Mouse (Mus musculus) cerebellum, adult 9-10 months (tissue): ENCODE measurements around the gene Ubash3b.

Experiments used
- DNase-seq: peaks from one replicate; pipeline ENCODE4 v3.0.0; 2022

Gene Ubash3b

GRCm38 (mm10) chr9:41049282-41049681 is 112.2 kb downstream of the Ubash3b start:
- no peak for DNase-seq

- no peak for DNase-seq
Observed at GRCm38 (mm10) chr9:41048820-41049219, 112.7 kb downstream of the Ubash3b start.

GRCm38 (mm10) chr9:41048216-41048615 is 113.3 kb downstream of the Ubash3b start:
- no peak for DNase-seq

DNA sequence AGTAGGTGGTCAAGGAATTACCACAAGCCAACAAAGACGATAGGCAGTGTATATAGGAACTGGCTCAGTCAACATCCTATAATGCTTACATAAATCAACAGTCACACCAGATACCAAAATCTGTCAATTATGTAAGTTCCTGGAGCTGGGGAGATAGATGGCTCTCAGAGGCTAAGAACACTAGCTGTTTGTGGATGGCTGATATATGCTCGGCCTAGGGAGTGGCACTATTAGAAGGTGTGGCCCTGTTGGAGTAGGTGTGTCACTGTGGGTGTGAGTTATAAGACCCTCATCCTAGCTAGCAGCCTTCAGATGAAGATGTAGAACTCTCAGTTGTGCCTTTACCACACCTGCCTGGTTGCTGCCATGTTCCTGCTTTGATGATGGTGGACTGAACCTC is 113.8 kb downstream of the Ubash3b start:
- no peak for DNase-seq

GRCm38 (mm10) chr9:41044626-41045025 is 116.9 kb downstream of the Ubash3b start:
- DNase-seq, result peak; percentile 99

GRCm38 (mm10) chr9:41043641-41044040 is 117.9 kb downstream of the Ubash3b start:
- DNase-seq, result peak; percentile 81

DNA sequence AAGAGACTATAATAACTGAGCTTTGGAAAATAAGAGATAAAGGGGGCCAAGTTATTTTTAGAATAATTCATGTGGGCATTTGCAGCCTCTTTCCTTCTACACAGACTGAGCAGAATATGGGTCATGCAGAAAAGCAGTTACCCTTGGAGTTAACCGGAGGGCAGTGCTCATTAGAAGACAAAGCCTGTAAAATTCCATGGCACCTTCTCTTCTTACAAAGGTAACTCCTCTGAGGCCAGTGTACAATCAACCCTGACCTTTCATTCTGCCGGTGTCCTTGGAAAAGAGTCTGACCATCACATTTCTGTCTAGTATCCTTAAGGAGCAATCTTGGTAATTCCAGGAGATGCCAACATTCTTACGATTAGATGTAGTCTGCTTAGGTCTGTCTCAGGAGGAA is 120.1 kb downstream of the Ubash3b start:
- peak; percentile 48 for DNase-seq

GRCm38 (mm10) chr9:41038150-41038664 is 123.3 kb downstream of the Ubash3b start:
- DNase-seq, result peak; percentile 14

DNA sequence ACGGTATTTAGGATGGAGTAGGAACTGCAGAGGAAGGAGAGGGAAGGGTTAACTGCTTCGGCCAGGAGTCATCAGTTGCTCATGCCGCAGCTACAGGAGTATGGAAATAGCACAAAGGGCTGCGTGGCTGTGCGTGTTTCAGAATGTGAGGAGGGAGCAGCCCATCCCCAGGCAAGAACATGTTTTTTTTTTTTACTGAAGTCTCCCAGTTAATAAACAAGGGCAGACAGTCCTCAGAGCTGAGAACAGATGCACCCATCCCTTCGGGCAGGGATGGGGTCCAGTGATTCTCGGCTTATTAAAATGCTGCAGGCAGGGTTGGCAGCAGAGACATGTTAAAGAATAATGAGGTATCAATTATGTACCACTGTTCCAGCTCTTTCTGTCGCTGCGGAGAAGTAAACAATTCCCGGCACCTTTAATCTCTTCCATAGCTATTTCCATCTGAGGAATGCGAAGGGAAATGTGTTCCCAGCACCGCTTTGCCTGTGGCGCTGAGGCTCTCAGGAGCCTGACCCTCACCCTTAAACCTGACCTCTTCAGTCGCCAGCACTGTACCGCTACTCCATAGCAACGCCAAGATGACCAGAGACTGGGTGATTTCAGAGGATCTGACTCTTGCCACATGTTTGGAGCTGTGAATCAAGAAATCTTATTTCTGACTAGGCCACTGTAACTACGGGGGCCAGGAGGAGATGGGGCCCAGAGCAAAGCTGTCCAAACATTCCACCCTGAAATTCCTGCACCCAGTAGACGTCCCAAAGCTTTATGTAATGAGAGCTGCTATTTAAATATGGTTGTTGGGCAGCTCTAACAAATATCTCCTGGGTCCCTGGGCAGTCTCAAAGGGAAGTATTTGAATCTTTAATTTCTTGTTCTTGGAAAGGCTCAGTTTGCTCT is 129.7 kb downstream of the Ubash3b start:
- DNase-seq, result no peak

DNA sequence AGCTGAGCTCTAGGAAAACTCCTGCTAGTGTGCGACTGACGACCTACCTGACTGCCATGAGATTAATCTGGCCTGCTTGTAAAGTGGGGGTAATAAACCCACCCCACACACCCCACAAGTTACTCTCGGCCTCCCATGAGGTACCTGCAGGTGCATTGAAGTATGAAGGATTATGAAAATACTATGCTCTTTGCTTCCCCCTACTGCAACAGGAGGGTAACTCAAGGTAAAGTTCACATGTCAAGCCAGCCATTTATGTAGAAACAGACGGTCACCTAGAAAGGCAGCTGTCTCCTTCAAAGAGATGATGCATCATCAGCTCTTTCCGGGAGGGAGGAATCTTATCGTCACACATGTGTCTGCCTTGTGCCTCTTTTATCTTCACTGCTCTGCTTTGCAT is 131.7 kb downstream of the Ubash3b start:
- no peak for DNase-seq

DNA sequence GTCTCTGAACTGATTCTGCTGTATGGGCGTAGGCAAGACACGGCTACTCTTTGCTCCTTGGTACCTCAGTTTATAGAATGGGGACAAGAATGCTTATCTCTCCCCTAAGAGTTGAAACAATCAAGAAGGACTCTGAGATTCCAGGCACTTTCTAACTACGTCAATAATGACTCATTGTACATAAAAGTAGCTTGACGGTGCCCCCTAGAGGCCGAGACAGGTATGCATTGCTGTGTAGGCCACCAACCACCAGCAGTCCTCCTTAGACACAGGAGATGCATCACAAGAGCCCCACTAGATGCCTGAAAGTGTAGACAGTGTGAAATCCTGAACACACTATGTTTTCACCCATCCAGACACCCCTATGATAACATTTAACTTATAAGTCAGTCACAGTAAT is 133.0 kb downstream of the Ubash3b start:
- peak; percentile 75 for DNase-seq

- no peak for DNase-seq
Observed at GRCm38 (mm10) chr9:41021690-41022089, 139.8 kb downstream of the Ubash3b start.

- DNase-seq, result no peak
Observed at GRCm38 (mm10) chr9:41020486-41020885, 141.0 kb downstream of the Ubash3b start.

DNA sequence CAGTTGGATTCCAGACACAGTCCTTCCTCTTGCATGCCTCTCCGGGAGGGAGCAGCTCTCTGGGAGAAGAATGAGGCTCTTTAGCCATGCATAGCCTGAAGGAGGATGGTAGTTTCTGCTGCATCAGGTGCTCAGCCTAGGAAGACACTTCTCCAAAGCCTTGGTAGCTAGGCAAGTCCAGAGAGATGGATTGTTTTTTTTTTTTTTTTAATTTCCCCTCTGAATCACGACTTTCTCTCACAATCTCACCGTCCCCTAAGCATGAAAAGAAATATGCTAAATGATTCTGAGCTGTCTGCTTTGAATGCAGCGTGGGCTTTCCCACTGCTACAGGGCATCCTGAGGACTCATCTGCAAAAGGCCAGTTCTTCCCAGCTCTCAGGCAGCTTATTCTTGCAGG is 147.0 kb downstream of the Ubash3b start:
- DNase-seq, result no peak

DNA sequence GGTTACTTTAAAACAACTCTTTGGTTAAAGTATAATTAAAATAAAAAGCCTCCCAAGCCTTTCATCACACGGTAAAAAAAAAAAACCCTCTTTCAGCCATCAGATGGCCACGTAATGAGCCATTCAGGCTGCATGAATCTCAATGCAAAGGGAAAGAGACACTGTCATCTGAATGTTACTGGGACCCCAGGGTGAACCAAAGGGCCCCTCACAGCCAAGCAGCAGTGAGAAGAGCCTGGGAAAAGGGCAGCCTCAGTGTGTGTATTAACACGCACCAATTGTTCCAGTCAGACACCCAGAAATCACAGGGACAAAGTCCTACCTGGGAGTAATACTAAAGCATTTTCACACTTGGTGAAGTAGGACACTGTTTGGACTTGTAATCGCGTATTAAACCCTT is 149.0 kb downstream of the Ubash3b start:
- DNase-seq, result no peak

GRCm38 (mm10) chr9:41011512-41012436 is 149.7 kb downstream of the Ubash3b start:
- DNase-seq, result no peak

DNA sequence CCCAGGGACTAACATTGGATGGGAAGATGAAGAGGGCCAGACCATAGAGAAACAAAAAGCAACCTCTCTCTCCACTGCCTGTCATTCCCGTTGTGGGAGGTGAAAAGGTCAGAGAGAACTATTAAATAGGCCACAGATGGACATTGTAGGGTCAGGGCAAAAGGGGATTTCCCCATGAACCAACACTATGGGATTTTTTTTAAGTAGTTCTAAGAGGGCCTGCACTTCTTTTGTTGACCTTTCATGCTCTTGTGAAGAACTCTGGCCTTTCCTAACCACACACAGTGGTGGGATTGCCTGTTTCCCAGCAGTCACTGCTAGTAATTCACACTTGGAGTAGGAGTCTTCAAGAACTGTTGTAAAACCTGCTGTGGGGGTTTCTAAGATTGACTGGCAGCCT is 153.7 kb downstream of the Ubash3b start:
- DNase-seq, result no peak

DNA sequence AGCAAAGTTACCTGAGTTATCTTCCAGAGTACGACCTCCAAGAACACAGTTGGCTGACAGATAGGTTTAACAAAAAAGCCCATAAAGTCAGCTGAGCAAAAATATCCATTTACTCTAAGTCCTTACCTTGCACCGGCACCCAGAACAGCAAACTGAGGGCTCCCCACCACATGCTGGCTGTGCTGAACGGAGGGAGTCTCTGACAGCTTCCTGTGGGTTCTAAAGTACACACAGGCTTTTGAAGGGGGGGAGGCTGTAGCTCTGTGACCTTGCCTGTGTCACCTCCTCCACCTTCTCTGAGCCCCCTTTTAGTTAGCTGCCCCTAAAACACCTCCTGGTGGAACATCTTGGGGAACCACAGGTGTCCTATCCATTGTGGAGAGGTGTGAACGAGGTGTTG is 157.1 kb downstream of the Ubash3b start, which contains the start of gene Crtam:
TSS of gene Crtam (minus strand) at position 214 of the 400 bp plus-strand sequence.
- no peak for DNase-seq

DNA sequence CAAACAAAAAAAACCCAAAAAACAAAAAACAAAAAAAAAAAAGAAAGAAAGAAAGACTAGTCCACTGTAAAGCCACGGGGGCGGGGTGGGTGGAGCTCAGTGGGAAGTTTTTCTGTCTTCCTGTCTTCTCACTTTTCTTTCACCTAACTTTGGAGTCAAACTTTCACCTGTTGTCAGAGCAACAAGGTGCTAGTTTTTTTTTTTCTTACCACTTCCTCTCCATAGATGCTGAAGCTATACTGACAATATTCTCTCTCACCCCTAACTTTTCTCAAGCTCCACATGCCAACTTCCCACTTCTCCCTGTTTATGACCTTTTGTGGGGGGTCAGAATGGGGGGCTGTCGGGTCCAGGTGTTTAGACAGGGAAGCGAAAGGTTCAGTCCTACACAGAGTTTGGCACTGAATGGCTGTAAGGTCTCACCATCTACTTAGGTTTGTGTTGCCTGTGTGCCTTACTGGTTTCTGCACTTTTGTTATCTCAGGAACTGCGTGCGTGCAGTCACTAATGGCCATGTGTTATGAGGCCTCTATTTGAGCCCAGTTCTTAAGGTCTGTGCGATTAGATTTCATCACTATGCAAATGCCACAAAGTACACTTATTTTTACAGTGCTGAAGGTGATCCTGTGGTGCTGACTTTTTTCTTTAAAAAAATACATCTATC is 164.2 kb downstream of the Ubash3b start:
- no peak for DNase-seq

DNA sequence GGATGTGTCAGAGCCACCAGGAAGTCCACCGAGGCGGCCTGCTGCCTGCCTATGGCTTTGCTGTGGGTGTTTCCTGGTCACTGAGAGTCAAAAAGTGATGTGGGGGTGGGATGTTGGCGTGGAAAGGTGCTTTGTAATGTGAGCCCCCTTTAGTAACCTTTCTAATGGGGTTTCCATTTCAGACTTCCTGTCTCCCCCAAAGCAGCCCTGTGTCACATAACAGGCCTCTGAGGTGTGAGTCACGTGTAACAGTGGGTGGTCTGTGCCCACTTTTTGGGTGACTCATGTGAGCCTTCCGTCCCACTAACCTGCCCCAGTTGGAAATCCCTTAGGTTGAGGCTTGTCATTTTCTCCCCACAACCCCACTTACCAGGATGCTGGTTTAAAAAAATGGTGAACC is 167.4 kb downstream of the Ubash3b start:
- no peak for DNase-seq

GRCm38 (mm10) chr9:40991511-40991910 is 170.0 kb downstream of the Ubash3b start:
- no peak for DNase-seq

DNA sequence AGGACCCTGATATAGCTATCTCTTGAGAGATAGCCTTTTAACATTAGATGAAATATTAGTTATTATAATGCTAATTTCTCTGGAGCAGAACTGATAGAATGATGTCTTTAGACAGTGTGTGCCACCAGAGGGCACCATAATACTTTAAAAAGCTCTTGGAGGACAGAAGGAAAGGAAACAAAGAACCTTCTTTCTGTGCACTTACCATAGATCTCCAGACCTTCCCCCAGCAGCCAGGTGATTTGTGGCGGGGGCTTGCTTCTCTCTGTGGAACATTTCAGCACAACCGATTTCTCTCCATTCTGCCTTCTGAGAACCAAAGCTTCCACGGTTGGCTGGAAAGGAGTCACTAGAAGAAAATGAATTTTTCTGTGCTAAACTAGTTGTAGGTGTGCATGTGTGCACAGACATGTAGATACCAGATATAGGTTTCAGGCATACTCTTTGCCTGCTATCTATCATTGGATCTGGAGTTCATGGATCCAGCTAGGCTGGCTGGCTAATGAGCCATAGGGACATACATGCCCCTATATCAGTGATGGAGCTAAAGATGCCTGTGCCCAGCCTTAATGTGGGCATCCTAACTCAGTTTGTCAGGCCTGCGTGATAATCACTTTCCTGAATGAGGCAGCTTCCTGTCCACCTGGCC is 171.4 kb downstream of the Ubash3b start:
- peak; percentile 89 for DNase-seq
